Mouse (Mus musculus) lung, postnatal 0 days (tissue): Measurements from ENCODE around the gene Tbc1d2b.

Experiments
- CTCF ChIP-seq: IDR thresholded peaks from 2 replicates; pipeline ENCODE4 v1.5.1; 2016; ENCODE audit warnings: antibody characterized with exemption, mild to moderate bottlenecking
- EP300 ChIP-seq: IDR thresholded peaks from 2 replicates; pipeline ENCODE4 v1.6.1; 2016; ENCODE audit warnings: antibody characterized with exemption, mild to moderate bottlenecking, control low read depth

DNA sequence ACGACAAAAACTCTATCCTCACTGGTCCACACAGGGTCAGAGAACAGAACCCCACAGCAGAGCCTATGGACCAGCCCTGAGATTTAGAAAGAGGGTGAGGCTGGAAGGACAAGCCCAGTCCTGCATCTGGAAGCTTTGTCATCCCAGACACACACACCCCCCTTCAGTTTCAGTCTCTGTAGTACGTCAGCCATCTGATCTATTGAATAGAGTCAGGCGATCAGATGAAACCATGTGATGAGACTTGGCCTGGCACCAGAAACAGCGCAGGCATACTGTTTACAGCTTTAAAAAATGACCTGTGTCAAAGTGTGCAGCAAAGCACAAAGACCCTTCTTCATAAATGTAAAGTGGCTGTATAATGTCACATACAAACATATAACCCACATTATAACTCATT lies 30.0 kb downstream of the Tbc1d2b start:
- TF ChIP-seq EP300 (no peak), CTCF (no peak)
